Mouse (Mus musculus) midbrain, embryonic 14.5 days (tissue): ENCODE measurements around the gene Yif1b. TPM values are rescaled to one million over a fixed set of nuclear protein-coding genes. Genes with fewer than 3 reads are reported as not detected.

Source experiments
- ATAC-seq: fragments of 200-750 bp; cut with Nextera tagmentation; 2 replicates; pipeline ENCODE4 v1.8.0; 2017; ENCODE audit warnings: moderate number of reproducible peaks, moderate library complexity; ENCODE audit not compliant: low FRiP score, low TSS enrichment
- DNase-seq: peaks from one replicate; pipeline ENCODE4 v3.0.0-alpha.2; 2015
- H3K27ac ChIP-seq: fragments of 300-500 bp; sonication (generic); replicated peaks from 2 replicates; pipeline ENCODE4 v1.5.1; 2014; ENCODE audit warnings: mild to moderate bottlenecking, low read depth, low read length, moderate library complexity
- H3K27me3 ChIP-seq: fragments of 300-500 bp; sonication (generic); 2 replicates; pipeline ENCODE4 v1.6.1; 2014; ENCODE audit warnings: low read length, control low read depth, mixed read lengths; ENCODE audit not compliant: control insufficient read depth, insufficient read depth
- H3K36me3 ChIP-seq: fragments of 300-500 bp; sonication (generic); 2 replicates; pipeline ENCODE4 v1.6.1; 2014; ENCODE audit warnings: low read length, control low read depth; ENCODE audit not compliant: control insufficient read depth, insufficient read depth
- H3K4me1 ChIP-seq: fragments of 300-500 bp; sonication (generic); 2 replicates; pipeline ENCODE4 v1.6.1; 2014; ENCODE audit warnings: mild to moderate bottlenecking, antibody characterized with exemption, low read length, control low read depth; ENCODE audit not compliant: control insufficient read depth, insufficient read depth
- H3K4me2 ChIP-seq: fragments of 300-500 bp; sonication (generic); 2 replicates; pipeline ENCODE4 v1.6.1; 2014; ENCODE audit warnings: mild to moderate bottlenecking, low read length, moderate library complexity
- H3K4me3 ChIP-seq: fragments of 300-500 bp; sonication (generic); replicated peaks from 2 replicates; pipeline ENCODE4 v1.5.1; 2014; ENCODE audit warnings: low read depth, low read length
- H3K9ac ChIP-seq: fragments of 300-500 bp; sonication (generic); replicated peaks from 2 replicates; pipeline ENCODE4 v1.6.1; 2014; ENCODE audit warnings: mild to moderate bottlenecking, low read length, moderate library complexity
- H3K9me3 ChIP-seq: fragments of 300-500 bp; sonication (generic); 2 replicates; pipeline ENCODE4 v1.6.1; 2016; ENCODE audit warnings: low read length, control low read depth, mixed read lengths; ENCODE audit not compliant: control insufficient read depth
- WGBS: fragments of 180-500 bp; shearing (Covaris S2); extraction: QIAGEN DNeasy Blood & Tissue Kit; methylation state at CpG from one replicate; pipeline ENCODE4 v1.1.7; 2014; 5-methylcytosine and 5-hydroxymethylcytosine counted together
- polyA plus RNA-seq: library from polyadenylated mRNA; unstranded; fragments of >200 nt; fragmentation: Nextera tagmentation; extraction: Ambion mirVana; gene quantifications from 2 replicates; pipeline ENCODE4 v1.2.1, GENCODE M21; 2014

Yif1b gene
- polyA plus RNA-seq, 1 experiment from 2014 or later: 86.6 TPM

DNA sequence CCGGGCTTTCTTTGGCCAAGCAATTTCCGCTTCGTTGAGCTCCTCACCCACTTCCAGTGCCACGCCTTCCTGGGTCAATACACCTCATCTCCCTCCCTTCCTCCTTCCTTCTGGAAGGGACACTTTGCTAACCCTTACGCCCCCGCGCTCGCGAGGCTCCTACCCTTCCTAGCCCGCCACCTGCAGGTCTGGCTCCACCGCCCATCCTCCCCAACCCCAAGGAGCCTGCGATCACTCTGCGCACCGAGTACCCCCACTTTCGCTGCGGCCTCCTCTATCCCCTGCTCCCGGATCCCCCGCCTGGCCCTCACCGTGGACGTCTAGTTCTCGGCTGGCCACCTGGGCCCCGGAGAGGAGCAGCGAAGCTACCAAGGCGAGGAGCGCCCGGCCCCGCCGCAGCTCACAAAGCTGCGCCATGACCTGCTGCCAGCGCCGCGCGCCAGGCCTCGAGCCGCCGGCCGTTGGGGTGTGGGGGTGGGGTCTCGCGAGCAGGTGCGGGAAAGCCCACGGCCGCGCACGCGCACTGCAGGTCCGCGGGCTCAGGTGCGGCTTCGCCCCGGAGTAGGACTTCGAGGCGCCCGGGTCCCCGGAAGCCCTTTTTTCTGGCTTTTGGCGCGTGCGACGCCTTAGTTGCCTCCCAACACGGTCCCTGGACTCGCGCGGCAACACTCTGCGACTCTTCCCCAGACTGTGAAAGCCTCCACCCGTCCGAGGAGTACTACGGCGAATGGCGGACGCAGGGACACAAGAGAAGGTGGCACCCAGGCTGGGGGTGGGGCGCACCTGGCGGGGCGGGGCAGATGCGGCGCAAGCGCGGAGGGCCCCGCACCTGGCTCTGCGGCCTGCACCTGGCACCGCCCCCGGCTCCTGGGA, 43.3 kb downstream of the Yif1b start, which contains the start of gene Spint2:
Gene Spint2, minus strand, starts transcription at position 712 of the 873 bp plus-strand sequence.
- Histone ChIP-seq H3K9me3 (no peaks in the 10 kb centered on the region), H3K9ac (peak within 1 kb of the TSS; percentile 52), H3K4me2 (peak within 1 kb of the TSS; percentile 95), H3K36me3 (no peaks in the 10 kb centered on the region), H3K27me3 (peaks cover 28% of the 10 kb centered on the region), H3K27ac (no peak within 1 kb of the TSS), H3K4me3 (peak within 1 kb of the TSS; percentile 48), H3K4me1 (peaks cover 10% of the 10 kb centered on the region)
- DNase-seq (peak; percentile 82), ATAC-seq (peak; percentile 58)
- WGBS: under 1% methylated on average over 80 of the region's 80 CpGs

DNA sequence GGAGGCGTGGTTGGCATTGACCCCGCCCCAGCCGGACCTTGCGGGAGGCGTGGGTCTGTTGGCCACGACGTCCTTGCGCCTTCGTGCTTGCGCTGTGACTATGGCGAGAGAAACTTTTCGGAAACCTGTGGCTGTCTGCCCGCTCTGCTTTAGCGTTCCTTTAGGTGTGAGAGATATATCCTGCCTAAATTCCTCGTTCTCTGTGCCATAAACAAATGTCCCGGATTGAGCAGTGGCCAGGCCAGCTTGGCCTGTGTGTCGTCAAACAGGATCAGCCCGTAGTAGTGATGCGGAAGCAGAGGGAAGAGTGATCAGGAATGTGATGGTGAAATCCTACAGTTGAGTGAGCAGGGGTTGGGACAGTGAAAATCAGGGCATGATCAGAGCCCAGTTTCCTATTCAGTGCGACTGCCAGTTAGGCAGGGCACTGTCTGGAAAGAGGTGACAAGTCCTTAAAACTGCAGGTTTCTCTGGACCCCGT, 44.0 kb downstream of the Yif1b start:
- H3K27ac ChIP-seq: no peak overlapping the region
- no peak for DNase-seq
- no peaks in the 10 kb centered on the region for H3K9me3 ChIP-seq
- 10% methylated on average over 21 of the region's 21 CpGs for WGBS
- no peak for ATAC-seq
- H3K27me3 ChIP-seq: peaks cover 28% of the 10 kb centered on the region
- H3K9ac ChIP-seq: peak overlapping the region; percentile 52
- peak overlapping the region; percentile 95 for H3K4me2 ChIP-seq
- H3K4me1 ChIP-seq: peaks cover 10% of the 10 kb centered on the region
- no peaks in the 10 kb centered on the region for H3K36me3 ChIP-seq
- peak overlapping the region; percentile 48 for H3K4me3 ChIP-seq

DNA sequence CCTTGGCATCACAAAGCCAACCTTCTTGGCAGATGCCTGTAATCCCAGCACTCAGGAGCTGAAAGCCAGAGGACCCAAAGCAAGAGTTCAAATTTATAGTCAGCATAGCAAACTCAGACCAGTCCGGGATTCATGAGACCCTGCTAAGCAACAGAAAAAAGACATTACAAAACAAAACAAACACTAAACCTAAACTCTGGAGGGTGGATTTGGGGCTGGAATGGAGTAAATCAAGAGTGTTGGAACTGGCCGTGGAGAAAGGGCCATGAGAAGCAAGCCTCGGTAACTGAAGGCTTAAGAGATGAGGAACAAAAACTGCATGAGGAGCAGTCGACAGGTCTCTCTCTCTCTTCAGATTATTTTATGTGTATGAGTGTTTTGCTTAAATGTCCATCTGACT, 45.7 kb downstream of the Yif1b start:
- H3K9ac ChIP-seq: no peak overlapping the region
- ATAC-seq (no peak), DNase-seq (no peak)
- H3K4me3 ChIP-seq: no peak overlapping the region
- WGBS: 87% methylated on average over 4 of the region's 4 CpGs
- peaks cover 28% of the 10 kb centered on the region for H3K27me3 ChIP-seq
- no peaks in the 10 kb centered on the region for H3K9me3 ChIP-seq
- no peak overlapping the region for H3K4me2 ChIP-seq
- peaks cover 10% of the 10 kb centered on the region for H3K4me1 ChIP-seq
- H3K36me3 ChIP-seq: no peaks in the 10 kb centered on the region
- H3K27ac ChIP-seq: no peak overlapping the region

DNA sequence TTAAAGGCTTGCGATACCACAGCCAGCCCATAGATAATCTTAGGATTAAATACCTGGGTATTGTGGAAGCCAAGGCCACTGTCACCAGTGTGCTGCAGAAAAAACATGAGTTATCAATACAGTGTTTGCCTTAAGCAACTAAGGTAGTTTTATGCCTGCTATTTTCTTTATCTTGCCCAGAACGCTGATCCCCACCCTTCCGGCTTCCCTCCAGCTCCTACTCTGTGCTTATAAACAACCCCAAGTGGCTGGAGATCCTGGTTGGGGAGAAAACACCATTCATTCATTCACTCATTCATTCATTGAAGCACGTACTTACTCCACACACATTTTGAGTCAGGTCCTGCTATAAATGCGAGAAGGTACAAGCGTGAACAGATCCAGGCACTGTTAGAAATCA, 46.4 kb downstream of the Yif1b start:
- ATAC-seq: no peak
- no peak overlapping the region for H3K9ac ChIP-seq

DNA sequence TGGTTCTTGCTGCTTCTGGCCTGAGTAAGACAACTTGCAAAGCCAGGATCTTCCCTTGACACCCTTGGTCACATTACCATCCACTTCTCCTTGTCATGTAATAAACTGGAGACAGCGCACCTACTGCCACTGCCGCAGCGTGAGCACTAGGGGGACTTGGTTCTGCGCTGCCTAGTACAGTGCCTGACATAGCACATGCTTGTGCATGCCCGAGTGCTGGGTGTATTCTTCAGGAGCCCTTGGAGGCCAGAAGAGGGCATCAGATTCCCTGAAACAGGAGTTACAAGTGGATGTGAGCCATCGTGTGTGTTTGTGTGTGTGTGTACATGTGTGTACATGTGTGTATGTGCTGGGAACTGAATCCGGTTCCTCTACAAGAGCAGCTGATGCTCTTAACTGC, 49.4 kb downstream of the Yif1b start:
- ATAC-seq: no peak
- Histone ChIP-seq H3K27ac (no peak overlapping the region), H3K4me2 (no peak overlapping the region), H3K9me3 (no peaks in the 10 kb centered on the region), H3K4me3 (no peak overlapping the region), H3K9ac (no peak overlapping the region), H3K4me1 (peaks cover 4% of the 10 kb centered on the region; the same call in 1 of the 2 replicates), H3K36me3 (no peaks in the 10 kb centered on the region), H3K27me3 (peaks cover 5% of the 10 kb centered on the region)
- WGBS: 88% methylated on average over 7 of the region's 7 CpGs
- no peak for DNase-seq

More for the DNA sequence above, 46.4 kb downstream of the Yif1b start:
- no peak overlapping the region for H3K4me3 ChIP-seq
- no peaks in the 10 kb centered on the region for H3K36me3 ChIP-seq
- H3K27me3 ChIP-seq: peaks cover 28% of the 10 kb centered on the region
- DNase-seq: no peak
- peaks cover 13% of the 10 kb centered on the region for H3K4me1 ChIP-seq
- no peak overlapping the region for H3K4me2 ChIP-seq
- no peak overlapping the region for H3K27ac ChIP-seq
- no peaks in the 10 kb centered on the region for H3K9me3 ChIP-seq
- WGBS: 91% methylated on average over 6 of the region's 6 CpGs

DNA sequence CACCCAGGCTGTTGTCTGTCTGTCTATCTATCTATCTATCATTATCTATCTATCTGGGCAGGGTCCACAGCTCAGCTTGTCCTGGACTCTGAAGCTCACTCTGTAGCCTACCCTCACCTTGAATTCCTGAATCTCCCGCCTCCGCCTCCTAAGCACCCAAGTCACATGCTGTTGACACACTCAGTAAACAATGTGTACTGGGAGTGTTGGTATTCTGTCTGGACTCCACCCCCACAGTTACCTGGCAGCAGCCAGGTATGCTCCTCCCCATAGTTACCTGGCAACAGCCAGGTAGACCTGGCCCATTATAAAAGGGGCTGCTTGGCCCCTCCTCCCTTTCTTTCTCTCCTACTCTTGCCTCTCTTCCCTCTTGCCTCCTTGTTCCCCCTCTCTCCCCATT, 50.0 kb downstream of the Yif1b start:
- no peaks in the 10 kb centered on the region for H3K9me3 ChIP-seq
- no peak overlapping the region for H3K9ac ChIP-seq
- 89% methylated on average over 2 of the region's 2 CpGs for WGBS
- ATAC-seq (no peak), DNase-seq (no peak)
- no peaks in the 10 kb centered on the region for H3K36me3 ChIP-seq
- H3K27me3 ChIP-seq: no peaks in the 10 kb centered on the region
- H3K27ac ChIP-seq: no peak overlapping the region
- no peak overlapping the region for H3K4me3 ChIP-seq
- H3K4me1 ChIP-seq: peaks cover 5% of the 10 kb centered on the region; the same call in 1 of the 2 replicates
- H3K4me2 ChIP-seq: no peak overlapping the region

DNA sequence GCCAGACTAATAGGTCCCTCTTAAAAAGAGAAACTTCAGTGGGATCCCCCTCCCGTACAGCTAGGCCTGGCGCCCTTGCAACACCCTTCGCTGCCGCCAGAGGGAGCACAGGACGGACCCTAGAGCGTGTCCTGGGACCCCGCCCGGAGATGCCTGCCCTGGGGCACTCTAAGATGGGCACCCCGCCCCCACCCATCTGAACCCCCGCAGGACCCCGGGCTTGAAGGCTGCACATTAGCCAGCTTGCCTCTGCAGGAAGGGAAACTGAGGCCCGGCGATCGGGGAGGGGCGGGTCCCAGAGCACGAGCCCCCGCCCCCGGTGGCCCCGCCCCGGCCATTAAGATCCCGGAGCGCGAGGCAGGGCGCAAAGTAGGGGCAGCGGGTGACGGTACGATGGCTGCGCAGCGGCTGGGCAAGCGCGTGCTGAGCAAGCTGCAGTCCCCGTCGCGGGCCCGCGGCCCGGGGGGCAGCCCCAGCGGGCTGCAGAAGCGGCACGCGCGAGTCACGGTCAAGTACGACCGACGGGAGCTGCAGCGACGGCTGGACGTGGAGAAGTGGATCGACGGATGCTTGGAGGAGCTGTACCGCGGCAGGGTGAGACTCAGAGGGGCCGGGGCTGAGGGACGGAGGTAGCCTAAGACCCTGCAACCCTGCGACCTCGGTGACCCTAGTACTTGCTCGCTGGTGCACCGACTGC, 51.0 kb downstream of the Yif1b start, which contains the start of gene Ppp1r14a:
Gene Ppp1r14a, plus strand, starts transcription at position 367 of the 697 bp plus-strand sequence.
- ATAC-seq: no peak
- no peaks in the 10 kb centered on the region for H3K27me3 ChIP-seq
- DNase-seq: peak; percentile 80
- peak within 1 kb of the TSS; percentile 45 for H3K4me3 ChIP-seq
- no peaks in the 10 kb centered on the region for H3K9me3 ChIP-seq
- under 1% methylated on average over 59 of the region's 59 CpGs for WGBS
- H3K27ac ChIP-seq: no peak within 1 kb of the TSS
- no peaks in the 10 kb centered on the region for H3K36me3 ChIP-seq
- peaks cover 11% of the 10 kb centered on the region; the same call in 1 of the 2 replicates for H3K4me1 ChIP-seq
- peak within 1 kb of the TSS; percentile 43 for H3K9ac ChIP-seq
- H3K4me2 ChIP-seq: peak within 1 kb of the TSS; percentile 92

DNA sequence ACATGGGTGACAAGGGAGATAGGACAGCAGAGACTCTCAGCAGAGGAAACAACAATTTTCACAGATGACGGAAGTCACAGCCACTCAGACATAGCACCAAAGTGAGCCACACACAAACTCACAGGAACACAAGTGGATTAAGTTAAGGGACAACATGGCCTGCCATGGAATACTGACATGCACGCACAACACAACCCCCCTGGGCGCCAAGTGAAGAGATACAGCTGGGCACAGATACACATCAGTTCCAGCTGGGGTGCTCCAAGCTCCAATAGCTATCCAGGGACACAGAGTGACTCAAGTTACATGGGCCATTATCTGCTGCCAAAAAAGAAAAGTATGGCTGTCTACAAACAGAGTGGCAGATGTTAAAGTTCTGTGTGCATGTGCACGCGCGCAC, 51.7 kb downstream of the Yif1b start:
- Histone ChIP-seq H3K36me3 (no peaks in the 10 kb centered on the region), H3K9me3 (no peaks in the 10 kb centered on the region), H3K9ac (no peak overlapping the region), H3K27ac (no peak overlapping the region), H3K4me1 (peaks cover 11% of the 10 kb centered on the region; the same call in 1 of the 2 replicates), H3K4me3 (no peak overlapping the region; the same call in 1 of the 2 replicates), H3K4me2 (peak overlapping the region; percentile 92), H3K27me3 (no peaks in the 10 kb centered on the region)
- ATAC-seq: no peak
- WGBS: 83% methylated on average over 6 of the region's 6 CpGs
- DNase-seq: no peak
